Mouse (Mus musculus): ENCODE results near the gene Adh1. TPM values are rescaled to one million over a fixed set of nuclear protein-coding genes. Genes with fewer than 3 reads are reported as not detected.
A peak's percentile ranks its signal among the peaks of the same experiment; 100 is the strongest.

Adh1 gene
- total RNA-seq, 2 experiments from 2014 or later, result 2,463 to 7,675 TPM

DNA sequence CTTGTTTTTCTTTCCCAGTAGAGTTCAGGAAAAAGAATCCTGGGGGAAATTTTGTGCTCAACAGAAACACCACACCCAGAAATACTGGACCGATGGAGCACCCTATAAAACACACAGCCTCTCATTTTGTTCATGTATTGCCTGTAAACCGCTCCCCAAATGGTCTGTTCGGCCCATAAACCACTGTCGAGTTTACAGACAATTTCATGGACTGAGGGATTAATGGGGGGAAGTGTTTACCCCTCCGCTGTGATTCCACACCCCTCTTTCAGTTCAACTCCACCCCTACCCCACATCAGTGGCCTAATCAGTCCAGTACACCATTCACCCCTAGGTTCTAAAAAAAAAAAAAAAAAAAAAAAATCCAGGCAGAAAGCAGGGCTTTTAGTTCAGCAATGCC lies 19.8 kb upstream of the Adh1 start:
- DNase-seq, result no peak

- peak; percentile 28 to 39 for DNase-seq
These were observed 19.4 kb upstream of the Adh1 start for GRCm38 (mm10) chr3:138241371-138241770.

DNA sequence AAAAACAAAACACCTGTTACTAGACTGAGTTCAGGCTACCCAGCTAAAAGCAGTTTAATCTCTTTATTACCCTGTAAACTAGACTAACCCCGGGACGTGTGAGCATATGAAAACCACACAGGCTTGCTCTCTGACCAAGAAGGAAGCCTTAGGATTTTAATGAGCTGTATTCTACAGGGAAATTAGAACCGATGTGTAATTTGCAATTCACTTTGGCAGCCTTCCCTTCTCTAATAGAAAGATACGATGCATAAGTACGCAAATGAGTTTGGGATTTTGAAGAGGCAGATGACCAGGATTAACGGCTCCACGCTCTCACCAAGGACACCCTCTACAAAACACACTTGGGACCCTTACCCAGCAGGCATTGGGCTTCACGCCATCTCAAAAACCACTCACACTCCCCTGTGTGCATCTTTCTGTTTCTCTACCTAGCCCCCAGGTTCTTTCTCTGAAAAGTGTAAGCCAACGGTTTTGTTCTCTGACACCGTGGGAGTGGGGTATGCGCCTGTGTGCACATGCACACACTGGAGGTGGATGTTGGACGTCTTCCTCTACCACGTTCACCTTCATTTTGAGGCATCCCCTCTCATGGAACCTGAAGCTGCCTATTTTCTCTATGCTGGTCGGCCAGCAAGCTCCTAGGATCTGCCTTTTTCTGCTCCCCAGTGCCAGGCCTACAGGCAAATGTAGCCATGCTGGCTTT lies 18.6 kb upstream of the Adh1 start:
- no peak for DNase-seq

- DNase-seq, result no peak
These were observed 17.9 kb upstream of the Adh1 start for GRCm38 (mm10) chr3:138242933-138243332.

DNA sequence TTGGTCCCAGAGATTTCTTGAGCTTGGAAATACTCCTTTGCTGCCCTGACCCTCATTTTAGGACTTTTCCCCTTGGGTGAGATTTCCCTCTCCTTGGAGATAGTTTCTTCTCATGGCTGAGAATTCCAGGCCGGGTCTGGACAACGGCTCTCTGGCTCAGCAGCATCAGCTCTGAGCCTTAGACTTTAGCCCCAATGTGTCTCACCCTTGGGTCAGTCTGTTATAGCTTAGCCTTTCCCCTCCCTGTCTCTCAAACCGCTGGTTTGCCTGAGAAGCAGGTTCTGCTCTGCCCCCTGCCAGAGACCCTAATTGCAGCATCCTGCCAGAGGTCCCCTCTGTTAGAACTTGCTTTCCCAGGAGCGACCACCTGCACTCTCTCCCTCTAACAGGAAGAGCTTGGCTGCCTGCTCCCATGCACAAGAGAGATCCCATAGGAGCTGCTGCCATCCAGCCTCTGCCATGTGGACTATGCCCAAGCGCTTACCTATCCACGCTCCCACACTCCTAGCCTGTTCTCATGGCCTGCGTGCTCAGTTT lies 16.4 kb upstream of the Adh1 start:
- no peak for DNase-seq

DNA sequence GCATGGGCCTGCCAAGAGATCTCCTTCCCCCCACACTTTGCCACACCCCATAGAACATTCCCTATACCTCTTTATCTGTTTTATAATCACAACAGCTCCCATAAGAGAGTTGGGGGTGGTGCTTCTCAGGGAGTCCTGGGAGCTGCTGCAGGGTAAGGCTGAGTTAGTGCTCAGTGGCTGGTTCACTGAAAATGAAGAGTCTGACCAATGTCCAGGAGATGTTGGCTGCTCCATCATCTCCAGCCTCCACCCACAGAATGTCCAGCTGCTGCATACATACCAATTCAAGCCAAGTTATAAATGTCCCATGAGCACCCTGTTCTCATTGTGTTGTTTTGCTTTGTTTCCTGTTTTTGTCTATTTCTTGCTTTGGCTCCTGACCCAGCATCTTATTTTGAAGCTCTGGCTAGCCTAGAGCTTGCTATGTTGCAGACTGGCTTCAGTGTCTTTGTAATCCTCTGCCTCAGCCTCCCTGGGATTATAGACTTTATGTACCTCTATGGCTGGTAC lies 14.2 kb upstream of the Adh1 start:
- DNase-seq, result no peak

GRCm38 (mm10) chr3:138247241-138247640 lies 13.6 kb upstream of the Adh1 start:
- DNase-seq, result no peak

DNA sequence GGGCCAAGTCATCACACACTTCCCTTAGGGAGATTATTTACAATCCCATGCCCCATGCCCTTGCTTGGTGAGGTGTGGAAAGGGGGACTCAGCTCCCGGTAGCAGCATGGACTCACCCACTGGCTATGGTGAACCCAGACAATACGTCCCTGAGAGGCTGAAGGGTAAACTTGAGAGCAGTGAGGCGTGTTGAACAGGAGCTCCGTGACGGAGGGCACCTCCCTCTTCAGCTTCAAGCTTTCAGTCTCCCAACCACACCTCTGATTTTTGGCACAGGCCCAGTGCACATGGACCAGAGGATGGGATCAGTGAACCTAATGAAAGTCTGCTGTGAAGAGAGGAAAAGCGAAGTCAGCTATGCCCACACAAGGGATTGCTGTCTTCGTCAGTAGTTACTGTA lies 12.8 kb upstream of the Adh1 start:
- no peak for DNase-seq

DNA sequence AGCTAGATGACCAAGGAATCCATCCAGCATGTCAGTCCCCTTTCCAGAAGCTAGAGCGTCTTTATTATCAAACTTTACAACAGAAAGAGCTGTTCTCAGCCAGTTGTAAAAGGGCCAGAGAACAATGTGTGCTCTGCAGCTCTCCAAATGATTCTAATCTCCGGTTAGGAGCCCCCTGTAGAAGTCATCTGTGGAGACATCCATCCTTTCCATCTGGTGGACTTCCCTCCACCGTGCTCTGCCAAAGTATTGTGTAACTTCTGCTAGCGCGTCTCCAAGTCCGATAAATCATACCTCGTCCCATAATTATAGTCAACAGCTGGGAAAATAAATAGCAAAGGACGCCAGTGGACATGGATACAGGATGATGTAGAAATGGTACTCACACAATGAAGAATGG lies 12.0 kb upstream of the Adh1 start:
- no peak for DNase-seq

- DNase-seq, result no peak
These were observed 9.6 kb upstream of the Adh1 start for GRCm38 (mm10) chr3:138251156-138251555.

DNA sequence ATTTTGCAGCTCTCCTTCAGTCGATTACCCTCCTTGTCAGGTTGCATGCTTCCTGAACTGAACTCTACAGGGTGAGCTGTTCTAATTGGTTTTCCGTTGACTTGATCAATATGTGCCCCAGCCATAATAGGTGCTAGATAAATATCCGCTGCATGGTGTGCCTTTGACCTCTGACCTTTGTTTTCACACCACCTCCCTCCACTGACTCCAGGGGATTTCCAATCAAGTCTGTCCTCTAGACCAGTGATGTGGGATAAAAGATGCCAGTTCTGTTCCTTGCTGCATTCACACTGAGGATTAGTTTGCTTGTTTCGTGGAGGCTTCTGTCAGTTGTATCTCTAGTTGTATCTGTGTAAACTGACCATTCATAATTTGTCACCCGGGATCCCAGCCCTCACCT lies 6.6 kb upstream of the Adh1 start:
- DNase-seq, result no peak

- no peak for DNase-seq
These were observed 5.4 kb upstream of the Adh1 start for GRCm38 (mm10) chr3:138255366-138255765.

DNA sequence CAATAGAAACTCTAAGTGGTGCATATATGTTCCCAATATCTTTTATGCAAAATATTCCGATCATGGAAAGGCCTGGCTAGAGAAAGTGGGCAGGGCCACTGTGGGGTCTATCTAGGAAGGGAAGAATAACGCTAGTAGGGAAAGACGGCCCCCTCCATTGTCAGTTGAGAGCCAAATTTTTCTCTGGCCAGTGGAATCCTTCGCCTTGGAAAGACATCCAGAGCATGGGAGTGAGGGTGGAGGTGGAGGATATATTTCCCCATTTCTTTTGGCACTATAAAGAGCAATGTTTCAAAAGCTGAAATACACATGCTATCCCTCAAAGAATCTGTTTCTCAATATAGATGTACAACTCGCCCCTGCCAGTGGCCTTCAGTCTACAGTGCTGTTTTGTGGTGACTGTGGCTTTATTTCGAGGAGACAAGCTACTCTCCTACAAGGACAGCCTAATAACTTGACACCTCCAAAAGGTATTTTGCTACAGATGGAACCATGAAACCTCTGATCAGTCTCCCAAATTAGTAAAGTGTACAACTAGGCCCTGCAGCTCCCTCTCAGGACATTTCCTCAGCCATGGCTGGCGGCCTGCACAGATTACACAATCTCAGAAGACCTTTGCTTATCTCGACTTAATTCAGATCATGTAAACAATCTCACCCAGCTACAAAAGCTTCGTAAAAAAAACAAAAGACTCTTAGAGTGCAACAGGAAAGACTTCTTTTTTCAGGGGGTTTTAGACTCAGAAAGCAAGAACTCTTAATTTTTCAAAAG lies 4.8 kb upstream of the Adh1 start:
- DNase-seq, result peak; percentile 38 to 53

DNA sequence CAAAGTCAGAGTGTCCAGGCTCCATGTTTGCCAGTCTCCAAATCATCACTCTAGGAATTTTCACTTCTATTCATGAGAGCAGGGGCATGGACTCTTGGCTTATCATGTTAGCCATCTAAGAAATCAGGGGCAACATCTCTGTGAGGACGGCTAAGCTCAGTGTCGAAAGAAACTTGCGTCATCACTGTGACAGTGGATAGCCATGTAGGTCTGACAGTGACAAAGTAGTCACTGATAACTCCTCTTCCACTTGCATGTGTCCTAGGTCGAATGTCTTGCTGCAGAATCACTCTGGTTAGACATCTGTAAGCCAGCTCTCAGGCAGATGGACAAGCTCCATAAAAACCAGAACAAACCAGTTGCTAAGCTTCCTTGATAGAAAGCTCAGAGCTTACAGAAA lies 1.8 kb downstream of the Adh1 start:
- peak; percentile 48 to 71 for DNase-seq

DNA sequence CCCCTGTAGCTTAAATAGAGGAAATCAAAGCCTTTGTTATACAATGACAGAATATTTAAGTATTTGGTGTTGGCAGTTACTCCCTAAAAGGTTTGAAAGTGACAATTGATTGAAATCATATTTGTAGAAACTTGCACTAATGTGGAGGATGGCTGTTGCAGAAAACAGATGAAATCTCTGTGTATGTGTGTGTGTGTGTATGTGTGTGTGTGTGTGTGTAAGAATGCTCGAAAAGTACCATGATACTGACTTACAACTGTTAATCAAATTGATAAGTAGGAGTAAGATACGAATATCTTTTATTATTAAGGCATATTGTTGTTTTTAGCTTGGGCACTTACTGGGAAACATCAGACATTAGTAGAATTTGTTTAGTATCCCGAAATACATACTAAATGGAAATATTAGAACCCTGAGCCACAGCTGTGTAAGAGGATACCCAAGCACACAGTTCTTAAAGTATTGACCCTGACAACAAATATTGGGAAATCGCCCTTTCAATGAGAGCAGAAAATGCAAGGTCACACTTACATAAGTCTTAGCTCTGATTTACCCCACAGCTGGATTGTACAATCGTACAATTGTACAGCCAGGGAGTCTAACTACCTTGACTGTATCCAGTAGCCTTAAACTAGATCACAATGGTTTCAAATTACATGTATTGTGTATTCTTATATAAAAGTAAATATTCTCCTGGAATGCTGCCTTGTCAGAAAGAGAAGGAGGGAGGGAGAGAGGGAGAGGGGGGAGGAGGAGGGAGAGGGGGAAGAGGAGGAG lies 2.6 kb downstream of the Adh1 start:
- no peak for DNase-seq

GRCm38 (mm10) chr3:138264648-138265047 lies 3.9 kb downstream of the Adh1 start:
- no peak for DNase-seq

DNA sequence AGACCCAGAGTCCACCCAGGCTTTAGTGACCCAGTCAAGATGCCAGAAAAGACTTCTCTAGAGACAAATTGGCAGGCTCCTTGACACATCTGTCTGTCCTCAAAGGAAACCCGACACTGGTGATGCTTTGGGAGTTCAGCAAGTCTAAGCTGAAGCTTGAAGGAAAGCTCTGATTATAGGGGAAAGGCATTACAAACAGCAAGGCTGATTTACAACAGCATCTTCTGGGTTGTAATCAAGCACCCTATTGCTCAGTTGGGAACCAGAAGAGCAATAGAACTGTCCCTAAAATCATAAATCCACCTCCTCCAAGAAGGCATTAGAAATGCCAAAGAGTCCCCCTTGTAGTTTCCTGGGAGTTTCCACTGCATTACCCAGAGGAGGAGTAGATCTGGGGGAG lies 9.7 kb downstream of the Adh1 start:
- DNase-seq, result no peak

GRCm38 (mm10) chr3:138271297-138271696 lies 10.5 kb downstream of the Adh1 start:
- no peak for DNase-seq

- peak in 1 of 2 experiments; percentile 51 for DNase-seq
These were observed 12.3 kb downstream of the Adh1 start for GRCm38 (mm10) chr3:138273080-138273479.

DNA sequence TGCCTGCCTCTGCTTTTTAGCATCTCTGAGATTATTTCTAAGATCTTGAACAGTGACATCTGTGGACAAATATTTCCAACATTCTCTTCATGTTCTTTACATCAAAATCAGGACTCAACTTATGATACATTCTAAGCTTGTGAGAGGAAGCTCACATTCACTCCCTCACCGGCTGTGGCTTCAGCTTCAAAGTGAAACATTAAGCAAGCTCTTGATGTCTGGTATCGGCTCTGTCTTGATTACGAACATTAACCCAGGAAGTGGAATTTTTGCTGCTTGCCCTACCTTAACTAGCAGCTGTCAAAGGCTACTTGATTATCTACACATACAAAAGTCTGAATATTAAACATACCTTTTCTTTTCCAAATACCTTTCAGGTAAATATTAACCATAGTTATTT lies 14.3 kb downstream of the Adh1 start:
- no peak for DNase-seq

DNA sequence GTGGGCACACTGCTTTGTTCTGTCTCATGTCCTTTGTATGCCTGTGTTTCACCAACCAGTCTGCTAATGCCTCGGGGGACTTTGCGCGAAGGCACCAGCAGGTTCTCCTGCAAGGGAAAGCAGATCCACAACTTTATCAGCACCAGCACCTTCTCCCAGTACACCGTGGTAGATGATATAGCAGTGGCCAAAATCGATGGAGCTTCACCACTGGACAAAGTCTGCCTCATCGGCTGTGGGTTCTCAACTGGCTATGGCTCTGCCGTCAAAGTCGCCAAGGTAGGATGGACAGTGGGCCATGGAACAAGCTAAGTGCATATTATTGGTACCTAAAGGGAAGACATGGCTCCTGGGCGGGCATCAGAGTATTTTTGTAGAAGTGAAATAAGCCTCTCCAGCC lies 21.8 kb downstream of the Adh1 start:
- DNase-seq, result no peak

DNA sequence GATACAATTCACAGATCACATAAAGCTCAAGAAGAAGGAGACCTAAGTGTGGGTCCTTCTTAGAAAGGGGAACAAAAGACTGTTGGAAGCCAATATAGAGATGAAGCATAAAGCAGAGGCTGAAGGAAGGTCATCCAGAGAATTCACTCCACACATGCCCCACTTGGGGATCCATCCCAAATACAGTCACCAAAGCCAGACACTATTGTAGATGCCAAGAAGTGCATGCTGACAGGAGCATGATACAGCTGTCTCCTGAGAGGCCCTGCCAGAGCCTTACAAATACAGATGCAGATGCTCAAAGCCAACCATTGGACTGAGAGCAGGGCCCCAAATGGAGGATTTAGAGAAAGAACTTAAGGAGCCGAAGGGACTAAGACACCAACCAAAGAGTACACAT lies 23.0 kb downstream of the Adh1 start:
- no peak for DNase-seq

DNA sequence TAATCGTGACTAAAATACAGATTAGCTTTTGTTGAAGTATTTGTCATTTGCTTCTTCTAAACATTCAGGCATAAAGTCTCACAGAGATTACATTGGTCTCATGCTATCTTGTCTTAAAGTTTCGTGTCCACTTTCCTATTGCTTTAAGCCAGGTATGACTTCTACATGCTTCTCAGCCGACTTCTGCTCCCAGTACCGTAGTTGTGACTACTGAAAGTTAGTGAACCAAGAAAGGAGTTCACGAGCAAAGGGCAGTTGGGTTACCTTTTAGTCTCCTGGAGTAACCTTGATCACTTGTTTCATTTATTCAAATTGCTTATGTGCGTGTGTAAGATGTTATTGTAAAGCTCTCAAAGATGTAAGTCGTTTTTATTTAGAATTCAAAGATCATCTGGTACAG lies 25.2 kb downstream of the Adh1 start:
- DNase-seq, result no peak

Data from adrenal gland, postnatal 36 days (tissue).